Mouse (Mus musculus) megakaryocyte, embryonic 14.5 days (primary cell): ENCODE results near the gene Chn1.

ENCODE experiments used
- FLI1 ChIP-seq: IDR thresholded peaks from 2 replicates; pipeline ENCODE4 v1.6.1; 2012; ENCODE audit warnings: low read length, inconsistent platforms, mixed read lengths
- GATA1 ChIP-seq: IDR thresholded peaks from 3 replicates; pipeline ENCODE4 v1.6.1; 2012; ENCODE audit warnings: mixed read lengths, low read length, inconsistent platforms, borderline replicate concordance

DNA sequence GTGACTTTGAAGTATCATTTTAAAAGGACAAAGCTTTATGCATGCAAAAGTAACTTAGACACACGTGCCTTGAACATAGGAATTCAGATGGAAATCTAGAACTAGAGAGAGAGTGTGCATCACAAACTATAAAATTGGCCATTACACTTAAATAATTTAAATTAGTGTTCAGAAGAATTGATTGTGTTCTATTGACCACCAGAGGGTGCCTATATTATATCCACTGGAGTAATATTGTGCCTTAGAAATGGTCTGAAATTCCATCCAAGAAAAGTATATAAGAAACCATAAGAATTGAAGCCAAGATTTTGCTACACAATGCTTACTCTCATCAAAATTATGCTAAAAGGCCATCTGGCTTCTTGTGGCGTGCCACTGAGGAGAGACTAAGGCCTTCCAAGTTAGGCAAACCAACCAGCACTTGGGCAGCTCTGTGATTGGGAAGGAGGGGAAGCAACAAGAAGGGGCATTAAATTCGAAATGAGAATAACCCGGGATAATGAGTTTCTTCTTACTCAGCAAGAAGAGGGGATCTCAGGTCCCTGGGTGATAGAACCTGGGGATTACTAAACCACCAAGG, 4.0 kb upstream of the Chn1 start:
- TF ChIP-seq GATA1: no peak
- TF ChIP-seq FLI1: no peak
